Mouse (Mus musculus) spleen, adult 2 months (tissue): ENCODE data around the gene Xrcc4. TPM values are rescaled to one million over a fixed set of nuclear protein-coding genes. Genes with fewer than 3 reads are reported as not detected.

Experiments used
- DNase-seq, 2 experiments: peaks; one replicate each; pipeline versions ENCODE4 v3.0.0 to v3.0.0-alpha.2; 2012 to 2021; ENCODE audit warnings: low spot score in 2 of 2, low read depth in 1 of 2
- H3K27ac ChIP-seq: fragments of 200-500 bp; 2 replicates; pipeline ENCODE4 v1.5.1; 2012; ENCODE audit warnings: low read length, inconsistent platforms; ENCODE audit not compliant: insufficient read depth
- H3K27me3 ChIP-seq: fragments of 200-500 bp; 2 replicates; pipeline ENCODE4 v1.6.1; 2012; ENCODE audit warnings: mild to moderate bottlenecking, moderate library complexity, low read length, inconsistent platforms; ENCODE audit not compliant: control insufficient read depth, insufficient read depth
- H3K36me3 ChIP-seq: fragments of 200-500 bp; 2 replicates; pipeline ENCODE4 v1.6.1; 2012; ENCODE audit warnings: mild to moderate bottlenecking, low read length, inconsistent platforms; ENCODE audit not compliant: control insufficient read depth, insufficient read depth
- H3K4me1 ChIP-seq: fragments of 200-500 bp; 2 replicates; pipeline ENCODE4 v1.6.1; 2011; ENCODE audit warnings: inconsistent platforms; ENCODE audit not compliant: control insufficient read depth, insufficient read depth, insufficient read length
- H3K4me3 ChIP-seq: fragments of 200-500 bp; 2 replicates; pipeline ENCODE4 v1.5.1; 2011; ENCODE audit warnings: mild to moderate bottlenecking, inconsistent platforms; ENCODE audit not compliant: insufficient read depth, insufficient read length; ENCODE audit errors: extremely low read depth
- CTCF ChIP-seq: fragments of 200-500 bp; IDR thresholded peaks from 2 replicates; pipeline ENCODE4 v1.5.1; 2011; ENCODE audit warnings: mild to moderate bottlenecking, inconsistent platforms; ENCODE audit not compliant: insufficient read depth, insufficient read length, insufficient replicate concordance; ENCODE audit errors: extremely low read depth
- POLR2A ChIP-seq: fragments of 200-500 bp; IDR thresholded peaks from 2 replicates; pipeline ENCODE4 v1.6.1; 2011; ENCODE audit warnings: low read depth, low read length, inconsistent platforms
- WGBS: fragments of 180-500 bp; shearing (Covaris S2); methylation state at CpG from one replicate; pipeline ENCODE4 v1.1.7; 2018; 5-methylcytosine and 5-hydroxymethylcytosine counted together
- polyA plus RNA-seq: library from polyadenylated mRNA; depleted of rRNA; stranded (reverse); fragments of >200 nt; gene quantifications from 2 replicates; pipeline ENCODE4 v1.2.3, GENCODE M21; 2012

The Xrcc4 gene
- polyA plus RNA-seq, 1 experiment, result 0.28 TPM

GRCm38 (mm10) chr13:90012620-90013019, 76.8 kb downstream of the Xrcc4 start:
- Histone ChIP-seq H3K4me1 (no peaks in the 10 kb centered on the region), H3K27ac (no peak overlapping the region), H3K4me3 (no peak overlapping the region), H3K27me3 (no peaks in the 10 kb centered on the region), H3K36me3 (no peaks in the 10 kb centered on the region)
- no peak for DNase-seq
- WGBS, result 49% methylated on average over 3 of the region's 3 CpGs
- TF ChIP-seq CTCF (no peak), POLR2A (no peak)

- no peak for DNase-seq
- no peaks in the 10 kb centered on the region for H3K36me3 ChIP-seq
- no peaks in the 10 kb centered on the region for H3K4me1 ChIP-seq
- no peak overlapping the region for H3K27ac ChIP-seq
- H3K4me3 ChIP-seq, result no peak overlapping the region
- TF ChIP-seq POLR2A (no peak), CTCF (no peak)
- no peaks in the 10 kb centered on the region for H3K27me3 ChIP-seq
- WGBS, result 82% methylated on average over 8 of the region's 8 CpGs
Measured at GRCm38 (mm10) chr13:90012198-90012597, 77.2 kb downstream of the Xrcc4 start.

- H3K4me3 ChIP-seq, result no peak overlapping the region
- no peak overlapping the region for H3K27ac ChIP-seq
- H3K4me1 ChIP-seq, result no peaks in the 10 kb centered on the region
- H3K36me3 ChIP-seq, result no peaks in the 10 kb centered on the region
- no peak for TF ChIP-seq CTCF
- TF ChIP-seq POLR2A, result no peak
- H3K27me3 ChIP-seq, result no peaks in the 10 kb centered on the region
- no peak for DNase-seq
- 87% methylated on average over 8 of the region's 8 CpGs for WGBS
Measured at GRCm38 (mm10) chr13:90011129-90011528, 78.3 kb downstream of the Xrcc4 start.

DNA sequence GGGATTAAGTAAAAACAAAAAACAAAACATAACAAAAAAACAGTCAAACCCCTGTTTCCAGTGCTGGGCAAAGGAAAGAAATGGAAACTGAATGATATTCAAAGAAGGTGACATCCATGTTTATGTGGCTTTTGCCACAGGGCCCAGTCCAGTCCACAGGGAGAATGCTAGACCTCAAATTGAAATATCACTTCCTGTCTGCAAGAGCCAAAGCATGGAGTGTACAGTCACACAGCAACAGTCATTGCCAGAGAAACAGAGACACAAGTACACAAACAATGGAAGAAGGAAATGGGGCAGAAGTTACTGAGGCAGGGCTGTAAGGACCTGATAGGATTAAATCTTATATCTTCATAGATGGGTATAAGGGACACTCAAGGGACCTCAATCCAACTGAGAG, 79.6 kb downstream of the Xrcc4 start:
- H3K4me3 ChIP-seq, result no peak overlapping the region
- DNase-seq, result no peak

GRCm38 (mm10) chr13:90005561-90005960, 83.8 kb downstream of the Xrcc4 start:
- Histone ChIP-seq H3K27me3 (no peaks in the 10 kb centered on the region), H3K4me3 (no peak overlapping the region), H3K27ac (no peak overlapping the region), H3K36me3 (no peaks in the 10 kb centered on the region), H3K4me1 (no peaks in the 10 kb centered on the region)
- WGBS, result 95% methylated on average over 1 of the region's 1 CpGs
- DNase-seq, result no peak
- TF ChIP-seq POLR2A, result no peak

More for the DNA sequence above, 79.6 kb downstream of the Xrcc4 start:
- Histone ChIP-seq H3K27ac (no peak overlapping the region), H3K4me1 (no peaks in the 10 kb centered on the region), H3K27me3 (no peaks in the 10 kb centered on the region), H3K36me3 (no peaks in the 10 kb centered on the region)
- TF ChIP-seq POLR2A, result no peak
- no peak for TF ChIP-seq CTCF

DNA sequence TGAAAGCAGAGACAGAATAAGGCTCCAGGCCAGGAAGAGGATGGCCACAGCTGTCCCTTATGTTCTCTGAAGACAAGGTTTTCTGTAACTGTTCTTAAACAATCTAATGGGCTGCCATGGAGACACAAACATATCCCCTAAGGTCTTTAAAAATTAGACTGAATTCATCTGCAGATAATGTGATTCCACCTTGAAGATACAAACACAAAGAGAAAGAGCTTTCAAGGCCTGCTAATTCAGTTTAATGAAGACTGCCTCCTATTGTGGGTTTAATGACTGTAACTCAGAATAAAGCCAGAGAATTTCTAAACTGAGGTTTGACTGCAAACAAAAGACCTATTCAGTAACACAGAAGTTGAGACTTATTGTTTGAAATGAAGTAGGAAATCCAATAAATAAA, 91.9 kb downstream of the Xrcc4 start:
- Histone ChIP-seq H3K4me3 (no peak overlapping the region), H3K27ac (no peak overlapping the region), H3K36me3 (peaks cover 3% of the 10 kb centered on the region; the same call in 1 of the 2 replicates), H3K4me1 (no peaks in the 10 kb centered on the region), H3K27me3 (no peaks in the 10 kb centered on the region)
- TF ChIP-seq POLR2A (no peak), CTCF (no peak)
- DNase-seq, result no peak

DNA sequence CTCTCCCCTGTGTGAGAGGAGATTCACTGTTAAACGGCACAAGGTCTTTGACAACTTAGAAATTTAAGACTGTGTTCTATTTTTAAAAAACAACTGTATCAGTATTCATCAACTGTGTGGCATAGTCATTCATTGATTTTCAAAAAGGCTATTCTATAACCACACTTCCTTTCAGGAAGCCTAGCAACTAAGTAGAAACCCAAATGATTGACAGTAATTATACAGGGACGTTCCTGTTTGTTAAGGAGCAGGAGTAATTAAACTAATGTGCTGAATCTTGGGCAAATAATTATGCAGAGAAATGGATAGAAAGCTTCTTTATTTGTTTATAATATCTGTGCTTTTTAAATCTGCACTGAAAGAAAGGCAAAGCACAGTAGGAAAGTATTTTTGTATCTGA, 103.3 kb downstream of the Xrcc4 start:
- 28% methylated on average over 2 of the region's 2 CpGs for WGBS
- Histone ChIP-seq H3K36me3 (no peaks in the 10 kb centered on the region), H3K27ac (no peak overlapping the region), H3K4me3 (no peak overlapping the region), H3K27me3 (no peaks in the 10 kb centered on the region), H3K4me1 (no peaks in the 10 kb centered on the region)
- TF ChIP-seq CTCF (no peak), POLR2A (no peak)
- DNase-seq, result no peak

- H3K27me3 ChIP-seq, result no peaks in the 10 kb centered on the region
- no peak for TF ChIP-seq POLR2A
- no peak for TF ChIP-seq CTCF
- no peak overlapping the region for H3K4me3 ChIP-seq
- no peaks in the 10 kb centered on the region for H3K4me1 ChIP-seq
- no peak for DNase-seq
- no peaks in the 10 kb centered on the region for H3K36me3 ChIP-seq
- H3K27ac ChIP-seq, result no peak overlapping the region
- WGBS, result 93% methylated on average over 3 of the region's 3 CpGs
Measured at GRCm38 (mm10) chr13:89970940-89971339, 118.5 kb downstream of the Xrcc4 start.
